Mouse (Mus musculus): ENCODE data around the gene Ccnl2. TPM values are rescaled to one million over a fixed set of nuclear protein-coding genes. Genes with fewer than 3 reads are reported as not detected.

Ccnl2 gene
- polyA plus RNA-seq, 1 experiment from 2014 or later: 52.5 TPM

- H3K4me1 ChIP-seq (ENCODE audit: insufficient read depth): peaks cover 15% of the 10 kb centered on the region
- peak overlapping the region; percentile 87 for H3K4me2 ChIP-seq (ENCODE audit: low read depth, low read length)
- H3K36me3 ChIP-seq (replicated peaks; ENCODE audit: insufficient read depth, low read length): no peaks in the 10 kb centered on the region
- ATAC-seq (no peak), DNase-seq (no peak)
- H3K4me3 ChIP-seq (ENCODE audit: low read depth, low read length): peak overlapping the region; percentile 53
- no peaks in the 10 kb centered on the region for H3K9me3 ChIP-seq (ENCODE audit: low read length)
- peak overlapping the region; percentile 52 for H3K9ac ChIP-seq (replicated peaks)
- H3K27ac ChIP-seq (ENCODE audit: low read depth): peak overlapping the region; percentile 58; the same call in 1 of the 2 replicates
- TF ChIP-seq CTCF (IDR thresholded peaks at IDR 0.05; ENCODE audit: low read depth) (no peak), EP300 (IDR thresholded peaks at IDR 0.05; ENCODE audit: low read depth) (no peak)
- H3K27me3 ChIP-seq (ENCODE audit: insufficient read depth, low read length): peaks cover 4% of the 10 kb centered on the region; the same call in 1 of the 2 replicates
- 20% methylated on average over 8 of the region's 8 CpGs for WGBS (ENCODE audit: insufficient replicate concordance)
Observed at GRCm38 (mm10) chr4:155840076-155841002, 28.1 kb downstream of the Ccnl2 start.

GRCm38 (mm10) chr4:155841003-155841454 lies 28.7 kb downstream of the Ccnl2 start:
- WGBS (ENCODE audit: insufficient replicate concordance): under 1% methylated on average over 32 of the region's 32 CpGs
- ATAC-seq (peak; percentile 74), DNase-seq (peak; percentile 67)
- H3K9ac ChIP-seq (replicated peaks): peak overlapping the region; percentile 52
- peaks cover 15% of the 10 kb centered on the region for H3K4me1 ChIP-seq (ENCODE audit: insufficient read depth)
- H3K36me3 ChIP-seq (replicated peaks; ENCODE audit: insufficient read depth, low read length): no peaks in the 10 kb centered on the region
- H3K27me3 ChIP-seq (ENCODE audit: insufficient read depth, low read length): peaks cover 4% of the 10 kb centered on the region; the same call in 1 of the 2 replicates
- 0 out of 2 replicates have a peak overlapping the region, but pooled peaks have one; percentile 23 for H3K27ac ChIP-seq (ENCODE audit: low read depth)
- no peak for TF ChIP-seq EP300 (IDR thresholded peaks at IDR 0.05; ENCODE audit: low read depth)
- peak; percentile 57 for TF ChIP-seq CTCF (IDR thresholded peaks at IDR 0.05; ENCODE audit: low read depth)
- peak overlapping the region; percentile 87 for H3K4me2 ChIP-seq (ENCODE audit: low read depth, low read length)
- H3K4me3 ChIP-seq (ENCODE audit: low read depth, low read length): peak overlapping the region; percentile 53
- H3K9me3 ChIP-seq (ENCODE audit: low read length): no peaks in the 10 kb centered on the region

GRCm38 (mm10) chr4:155841651-155842270 lies 29.5 kb downstream of the Ccnl2 start:
- Histone ChIP-seq H3K4me1 (ENCODE audit: insufficient read depth) (peaks cover 18% of the 10 kb centered on the region), H3K36me3 (replicated peaks; ENCODE audit: insufficient read depth, low read length) (no peaks in the 10 kb centered on the region), H3K27ac (ENCODE audit: low read depth) (no peak overlapping the region), H3K9ac (replicated peaks) (no peak overlapping the region), H3K4me2 (ENCODE audit: low read depth, low read length) (peak overlapping the region; percentile 87), H3K27me3 (ENCODE audit: insufficient read depth, low read length) (peaks cover 4% of the 10 kb centered on the region; the same call in 1 of the 2 replicates), H3K9me3 (ENCODE audit: low read length) (no peaks in the 10 kb centered on the region), H3K4me3 (ENCODE audit: low read depth, low read length) (peak overlapping the region; percentile 53; the same call in 1 of the 2 replicates)
- DNase-seq: no peak
- 47% methylated on average over 38 of the region's 38 CpGs for WGBS (ENCODE audit: insufficient replicate concordance)
- no peak for ATAC-seq
- TF ChIP-seq EP300 (IDR thresholded peaks at IDR 0.05; ENCODE audit: low read depth) (no peak), CTCF (IDR thresholded peaks at IDR 0.05; ENCODE audit: low read depth) (no peak)

GRCm38 (mm10) chr4:155843231-155843630 lies 30.9 kb downstream of the Ccnl2 start:
- 76% methylated on average over 5 of the region's 5 CpGs for WGBS (ENCODE audit: insufficient replicate concordance)
- H3K27me3 ChIP-seq (ENCODE audit: insufficient read depth, low read length): peaks cover 4% of the 10 kb centered on the region; the same call in 1 of the 2 replicates

GRCm38 (mm10) chr4:155846871-155847578 lies 34.7 kb downstream of the Ccnl2 start, which contains the start of gene Dvl1:
Gene Dvl1 (plus strand): TSS chr4:155847402.
- 3% methylated on average over 47 of the region's 65 CpGs for WGBS (ENCODE audit: insufficient replicate concordance)
- Histone ChIP-seq H3K36me3 (replicated peaks; ENCODE audit: insufficient read depth, low read length) (no peaks in the 10 kb centered on the region), H3K27ac (ENCODE audit: low read depth) (peak within 1 kb of the TSS; percentile 80), H3K4me1 (ENCODE audit: insufficient read depth) (peaks cover 40% of the 10 kb centered on the region), H3K27me3 (ENCODE audit: insufficient read depth, low read length) (no peaks in the 10 kb centered on the region), H3K4me3 (ENCODE audit: low read depth, low read length) (peak within 1 kb of the TSS; percentile 73), H3K9me3 (ENCODE audit: low read length) (no peaks in the 10 kb centered on the region), H3K9ac (replicated peaks) (peak within 1 kb of the TSS; percentile 95), H3K4me2 (ENCODE audit: low read depth, low read length) (peak within 1 kb of the TSS; percentile 95)
- peak; percentile 92 for ATAC-seq
- TF ChIP-seq CTCF (IDR thresholded peaks at IDR 0.05; ENCODE audit: low read depth) (peak; percentile 59), EP300 (IDR thresholded peaks at IDR 0.05; ENCODE audit: low read depth) (no peak)
- DNase-seq: peak; percentile 97

More at GRCm38 (mm10) chr4:155843231-155843630, 30.9 kb downstream of the Ccnl2 start:
- ATAC-seq (no peak), DNase-seq (no peak)
- no peak for TF ChIP-seq CTCF (IDR thresholded peaks at IDR 0.05; ENCODE audit: low read depth)
- Histone ChIP-seq H3K9me3 (ENCODE audit: low read length) (no peaks in the 10 kb centered on the region), H3K27ac (ENCODE audit: low read depth) (no peak overlapping the region), H3K4me3 (ENCODE audit: low read depth, low read length) (no peak overlapping the region), H3K4me1 (ENCODE audit: insufficient read depth) (peaks cover 25% of the 10 kb centered on the region), H3K4me2 (ENCODE audit: low read depth, low read length) (no peak overlapping the region), H3K9ac (replicated peaks) (no peak overlapping the region), H3K36me3 (replicated peaks; ENCODE audit: insufficient read depth, low read length) (no peaks in the 10 kb centered on the region)
